Mouse (Mus musculus) macrophage (primary cell): ENCODE measurements around the gene Scly. TPM values are rescaled to one million over a fixed set of nuclear protein-coding genes. Genes with fewer than 3 reads are reported as not detected.

ENCODE experiments used
- H3K27ac ChIP-seq: fragments of 350-480 bp; formaldehyde crosslinking; 2 replicates; pipeline ENCODE4 v1.9.0; 2021
- H3K36me3 ChIP-seq: fragments of 350-480 bp; formaldehyde crosslinking; 2 replicates; pipeline ENCODE4 v1.9.0; 2021; ENCODE audit errors: inconsistent target
- H3K4me3 ChIP-seq: fragments of 350-480 bp; formaldehyde crosslinking; 2 replicates; pipeline ENCODE4 v1.9.0; 2021; ENCODE audit errors: inconsistent target
- H3K79me2 ChIP-seq: fragments of 350-480 bp; formaldehyde crosslinking; 2 replicates; pipeline ENCODE4 v1.9.0; 2021; ENCODE audit errors: inconsistent target
- WGBS: methylation state at CpG from one replicate; pipeline ENCODE4 v1.1.7; 2026; ENCODE audit warnings: inconsistent platforms; ENCODE audit not compliant: missing documents; 5-methylcytosine and 5-hydroxymethylcytosine counted together
- polyA plus RNA-seq: library from polyadenylated mRNA; stranded (reverse); fragments of 250-400 nt; gene quantifications from 3 replicates; pipeline ENCODE4 v1.2.4, GENCODE M21; 2018; ENCODE audit warnings: inconsistent platforms

Gene Scly
- polyA plus RNA-seq, 1 experiment from 2014 or later, result 82.9 TPM

DNA sequence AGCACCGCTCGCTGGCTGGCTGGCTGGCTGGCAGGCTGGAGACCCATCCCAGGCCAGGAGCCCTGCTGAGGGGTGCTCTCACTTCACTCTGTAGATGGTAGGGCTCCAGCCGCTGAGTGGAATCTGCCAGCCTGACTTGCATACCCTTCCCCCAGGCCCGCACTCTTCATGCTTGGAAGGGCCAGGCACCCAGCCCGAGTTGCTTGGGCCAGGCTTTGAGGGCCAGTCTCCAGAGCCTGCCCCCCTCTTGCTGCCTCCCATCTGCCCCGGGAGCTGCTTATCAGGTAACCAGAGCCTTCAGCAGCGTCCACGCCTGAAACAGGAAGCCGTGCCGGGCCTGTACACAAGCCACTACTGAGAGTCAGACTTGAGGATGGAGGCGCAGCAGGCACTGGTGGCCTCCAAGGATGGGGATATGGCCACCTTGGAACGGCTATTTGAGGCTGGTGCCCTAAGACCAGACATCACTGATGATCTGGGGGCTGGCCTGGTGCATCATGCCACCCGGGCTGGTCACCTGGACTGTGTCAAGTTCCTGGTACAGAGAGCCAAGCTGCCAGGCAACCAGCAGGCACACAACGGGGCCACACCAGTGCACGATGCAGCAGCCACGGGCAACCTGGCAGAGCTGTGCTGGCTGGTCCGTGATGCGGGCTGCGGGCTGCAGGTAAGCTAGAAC, 23.8 kb downstream of the Scly start, which contains the start of gene Espnl:
TSS of gene Espnl (plus strand) at position 316 of the 679 bp plus-strand sequence.
- no peak within 1 kb of the TSS for H3K4me3 ChIP-seq
- H3K36me3 ChIP-seq, result peaks cover 2% of the 10 kb centered on the region; the same call in 1 of the 2 replicates
- 45% methylated on average over 17 of the region's 19 CpGs for WGBS
- no peaks in the 10 kb centered on the region for H3K79me2 ChIP-seq
- no peak within 1 kb of the TSS for H3K27ac ChIP-seq

- no peak overlapping the region for H3K4me3 ChIP-seq
- H3K36me3 ChIP-seq, result no peaks in the 10 kb centered on the region
- H3K79me2 ChIP-seq, result no peaks in the 10 kb centered on the region
- 95% methylated on average over 2 of the region's 2 CpGs for WGBS
- no peak overlapping the region for H3K27ac ChIP-seq
Measured at GRCm38 (mm10) chr1:91324646-91325045, 26.5 kb downstream of the Scly start.

DNA sequence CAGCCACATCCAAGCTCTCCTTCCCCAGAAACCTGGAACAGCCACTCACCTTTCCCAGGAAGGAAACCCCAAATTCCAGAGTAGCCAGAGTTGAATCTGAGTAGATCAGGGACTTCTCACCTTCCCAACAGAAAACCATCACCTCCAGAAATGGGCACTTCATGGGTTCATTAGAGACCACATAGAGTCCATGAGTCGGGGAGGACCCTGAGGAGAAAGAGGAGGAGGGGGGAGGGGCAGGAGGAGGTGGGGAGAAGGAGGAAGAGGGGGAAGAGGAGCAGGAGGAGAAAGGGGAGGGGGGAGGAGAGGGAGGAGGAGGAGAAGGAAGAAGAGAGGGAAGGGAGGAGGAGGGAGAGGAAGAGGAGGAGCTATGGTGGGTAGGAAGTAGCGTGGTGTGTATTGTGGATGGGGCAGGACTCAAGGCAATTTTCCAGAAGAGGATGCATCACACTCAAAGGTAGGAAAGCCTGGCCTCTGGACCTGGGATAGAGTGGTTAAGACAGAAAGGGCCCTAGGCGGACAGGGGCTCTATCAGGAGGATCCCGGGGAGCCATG, 27.4 kb downstream of the Scly start:
- no peak overlapping the region for H3K4me3 ChIP-seq
- no peak overlapping the region for H3K27ac ChIP-seq
- H3K79me2 ChIP-seq, result no peaks in the 10 kb centered on the region
- H3K36me3 ChIP-seq, result no peaks in the 10 kb centered on the region
- WGBS, result 74% methylated on average over 4 of the region's 4 CpGs

DNA sequence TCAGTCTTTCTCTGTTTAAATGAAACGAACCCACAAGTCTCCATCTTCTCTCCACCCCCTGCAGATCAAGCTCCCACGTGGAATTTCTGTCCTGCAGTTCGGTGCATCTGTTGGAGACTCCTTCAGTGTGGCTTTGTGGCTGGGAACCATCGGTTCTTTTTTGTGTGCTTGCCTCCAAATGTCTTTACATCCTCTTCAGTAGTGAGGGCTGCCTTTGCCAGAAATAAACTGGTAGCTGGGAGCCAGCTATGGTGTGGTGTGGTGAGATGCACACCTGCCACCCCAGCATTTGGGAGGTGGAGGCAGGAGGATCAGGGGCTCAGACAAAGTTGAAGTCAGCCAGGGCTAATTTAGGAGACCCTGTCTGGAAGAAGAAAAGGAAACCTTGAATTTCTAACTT, 34.0 kb downstream of the Scly start:
- no peak overlapping the region for H3K4me3 ChIP-seq
- no peaks in the 10 kb centered on the region for H3K79me2 ChIP-seq
- WGBS, result 81% methylated on average over 4 of the region's 4 CpGs
- H3K27ac ChIP-seq, result no peak overlapping the region
- H3K36me3 ChIP-seq, result no peaks in the 10 kb centered on the region

DNA sequence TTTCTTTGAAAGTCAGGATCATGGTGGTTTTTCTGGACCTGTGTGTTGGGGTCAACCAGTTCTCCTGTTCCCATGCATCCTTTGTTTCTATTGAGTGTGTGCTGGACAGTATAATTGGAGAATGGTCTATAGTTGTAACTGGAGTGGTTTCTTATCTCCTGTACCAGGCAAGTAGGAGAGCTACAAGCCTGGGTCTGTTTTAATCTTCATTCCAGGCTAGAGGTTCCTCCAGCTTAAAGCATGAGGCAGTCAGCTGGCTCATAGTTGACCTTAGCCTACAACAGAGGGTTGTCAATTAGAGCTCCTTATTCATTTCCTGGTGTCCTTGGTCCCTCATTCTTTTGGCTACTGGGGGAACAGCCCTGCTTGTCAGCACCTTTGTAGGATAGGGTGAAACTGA, 35.4 kb downstream of the Scly start:
- H3K36me3 ChIP-seq, result no peaks in the 10 kb centered on the region
- H3K79me2 ChIP-seq, result no peaks in the 10 kb centered on the region
- no peak overlapping the region for H3K4me3 ChIP-seq

GRCm38 (mm10) chr1:91337355-91337754, 39.2 kb downstream of the Scly start:
- Histone ChIP-seq H3K4me3 (no peak overlapping the region), H3K79me2 (no peaks in the 10 kb centered on the region), H3K27ac (no peak overlapping the region), H3K36me3 (no peaks in the 10 kb centered on the region)
- 82% methylated on average over 7 of the region's 7 CpGs for WGBS

More for the DNA sequence above, 35.4 kb downstream of the Scly start:
- no peak overlapping the region for H3K27ac ChIP-seq

- no peak overlapping the region for H3K4me3 ChIP-seq
- H3K79me2 ChIP-seq, result no peaks in the 10 kb centered on the region
- 92% methylated on average over 3 of the region's 3 CpGs for WGBS
- no peaks in the 10 kb centered on the region for H3K36me3 ChIP-seq
- no peak overlapping the region for H3K27ac ChIP-seq
Measured at GRCm38 (mm10) chr1:91344001-91344400, 45.9 kb downstream of the Scly start.

DNA sequence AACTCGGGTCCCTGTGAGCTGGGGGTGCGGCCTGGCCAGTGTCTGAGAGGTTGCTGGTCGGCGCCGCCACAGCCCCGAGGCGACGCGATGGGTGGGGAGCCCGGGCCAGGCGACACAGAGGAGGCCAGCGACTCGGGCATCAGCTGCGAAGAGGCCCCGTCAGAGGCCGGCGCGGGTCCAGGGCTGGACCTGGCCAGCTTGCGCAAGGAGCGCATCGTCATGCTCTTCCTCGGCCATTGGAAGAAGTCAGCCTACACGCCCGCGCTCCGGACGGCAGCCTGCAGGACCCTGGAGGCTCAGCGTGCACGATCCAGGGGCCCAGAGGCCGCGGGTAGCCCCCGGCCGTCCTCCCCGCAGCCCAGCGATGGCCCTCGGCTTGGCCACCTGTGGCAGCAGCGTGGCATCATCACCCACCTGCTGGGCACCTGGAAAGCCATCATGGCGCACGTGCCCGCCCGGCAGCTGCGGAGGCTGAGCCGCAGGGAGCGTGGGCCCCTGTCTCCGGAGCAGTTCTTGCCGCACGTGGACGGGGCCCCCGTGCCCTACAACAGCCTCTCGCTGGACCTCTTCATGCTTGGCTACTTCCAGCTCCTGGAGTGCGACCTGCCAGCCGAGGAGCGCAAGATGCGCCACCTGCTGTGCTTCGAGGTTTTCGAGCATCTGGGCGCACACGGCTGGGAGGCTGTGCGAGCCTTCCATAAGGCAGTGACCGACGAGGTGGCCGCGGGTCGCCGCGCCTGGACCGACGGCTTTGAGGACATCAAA, 47.0 kb downstream of the Scly start:
- Histone ChIP-seq H3K36me3 (no peaks in the 10 kb centered on the region), H3K4me3 (no peak overlapping the region), H3K27ac (no peak overlapping the region), H3K79me2 (no peaks in the 10 kb centered on the region)
- WGBS, result 8% methylated on average over 66 of the region's 68 CpGs

DNA sequence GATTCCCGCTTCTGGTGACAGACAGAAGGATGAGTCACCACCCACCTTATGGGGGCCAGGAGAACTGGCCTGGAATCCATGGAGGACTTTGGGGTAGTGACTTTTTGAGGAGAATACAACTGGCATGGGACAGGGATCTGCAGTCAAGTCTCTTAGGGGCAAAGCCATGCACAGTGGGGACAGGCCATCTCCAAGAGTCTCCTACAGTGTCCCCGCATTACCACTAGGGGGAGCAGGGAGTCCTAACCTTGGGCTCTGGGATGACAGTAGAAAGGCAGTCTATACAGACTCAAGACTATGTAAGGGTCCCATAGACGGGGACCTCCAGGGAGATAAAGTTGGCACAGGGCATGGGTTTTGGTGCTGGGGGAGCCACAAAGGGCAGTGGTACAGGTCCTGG, 48.8 kb downstream of the Scly start:
- 36% methylated on average over 3 of the region's 3 CpGs for WGBS
- Histone ChIP-seq H3K4me3 (no peak overlapping the region), H3K27ac (no peak overlapping the region)

GRCm38 (mm10) chr1:91350841-91351240, 52.7 kb downstream of the Scly start, which contains the start of gene Klhl30:
TSS of gene Klhl30 (plus strand) at chr1:91351016.
- WGBS, result 59% methylated on average over 4 of the region's 4 CpGs
- H3K36me3 ChIP-seq, result no peaks in the 10 kb centered on the region
- H3K27ac ChIP-seq, result no peak within 1 kb of the TSS
- no peaks in the 10 kb centered on the region for H3K79me2 ChIP-seq
- H3K4me3 ChIP-seq, result no peak within 1 kb of the TSS

More for the DNA sequence above, 48.8 kb downstream of the Scly start:
- no peaks in the 10 kb centered on the region for H3K36me3 ChIP-seq
- no peaks in the 10 kb centered on the region for H3K79me2 ChIP-seq

GRCm38 (mm10) chr1:91351249-91351648, 53.1 kb downstream of the Scly start:
- Histone ChIP-seq H3K4me3 (no peak overlapping the region), H3K79me2 (no peaks in the 10 kb centered on the region)
- whole genome bisulfite sequencing, result 87% methylated on average over 3 of the region's 3 CpGs

GRCm38 (mm10) chr1:91352277-91352676, 54.1 kb downstream of the Scly start:
- Histone ChIP-seq H3K27ac (no peak overlapping the region), H3K4me3 (no peak overlapping the region), H3K79me2 (no peaks in the 10 kb centered on the region), H3K36me3 (no peaks in the 10 kb centered on the region)
- WGBS, result 77% methylated on average over 2 of the region's 2 CpGs

More at GRCm38 (mm10) chr1:91351249-91351648, 53.1 kb downstream of the Scly start:
- Histone ChIP-seq H3K36me3 (no peaks in the 10 kb centered on the region), H3K27ac (no peak overlapping the region)

- WGBS, result 85% methylated on average over 10 of the region's 11 CpGs
- no peak overlapping the region for H3K27ac ChIP-seq
- H3K36me3 ChIP-seq, result no peaks in the 10 kb centered on the region
- H3K79me2 ChIP-seq, result no peaks in the 10 kb centered on the region
- H3K4me3 ChIP-seq, result no peak overlapping the region
Measured at GRCm38 (mm10) chr1:91356105-91356504, 58.0 kb downstream of the Scly start.

DNA sequence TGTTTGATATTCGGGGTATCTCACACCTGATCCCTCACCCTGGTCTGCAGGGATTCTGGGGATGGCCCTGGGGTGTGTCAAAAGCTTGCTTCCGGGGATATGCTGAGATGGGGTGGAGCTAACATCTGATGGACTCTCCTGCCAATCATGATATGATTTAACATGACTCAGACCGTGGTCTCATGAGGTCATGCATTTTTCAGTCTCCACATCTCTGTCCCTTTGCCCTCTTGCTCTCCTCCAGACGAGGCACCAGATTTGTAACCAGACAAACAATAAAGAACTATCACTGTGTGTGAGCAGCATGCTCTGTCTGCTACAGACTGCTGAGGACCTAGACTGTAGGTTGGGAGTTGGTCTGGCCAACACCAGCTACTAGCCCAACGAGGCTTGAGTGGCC, 64.0 kb downstream of the Scly start:
- Histone ChIP-seq H3K36me3 (no peaks in the 10 kb centered on the region), H3K4me3 (no peak overlapping the region), H3K79me2 (no peaks in the 10 kb centered on the region), H3K27ac (no peak overlapping the region)
- WGBS, result 85% methylated on average over 4 of the region's 5 CpGs
